In genomic region chr15:95598630-95599029, GRCm38 (mm10) we compare ENCODE assay signal across 9 mouse cellular contexts. TPM values are rescaled to one million over a fixed set of nuclear protein-coding genes. Genes with fewer than 3 reads are reported as not detected.
DNase-seq lines count a peak whose midpoint lies in the region; ATAC-seq and TF ChIP-seq lines count a peak whose summit lies in the region.
"Had no signal": no experiment of that assay in that cellular context is flagged by ENCODE, and none has a peak within 500 bp of the region (broad histone marks: within the 10 kb centered on the region; RNA-seq: fewer than 3 reads in every experiment).

No protein-coding gene starts in this region.

- no peak for TF ChIP-seq EP300 in stomach, postnatal 0 days (optimal IDR thresholded peaks at IDR 0.05)

- H3K4me1 ChIP-seq in hindbrain, embryonic 14.5 days (replicated peaks; ENCODE audit: control insufficient read depth, insufficient read depth, low read length) = no peaks in the 10 kb centered on the region
- no peaks in the 10 kb centered on the region for H3K4me1 ChIP-seq in hindbrain, embryonic 12.5 days
- no peaks in the 10 kb centered on the region for H3K4me1 ChIP-seq in testis, adult 2 months (ENCODE audit: control insufficient read depth, insufficient read depth, low read length)
- no peaks in the 10 kb centered on the region for H3K4me1 ChIP-seq in embryonic facial prominence, embryonic 14.5 days (ENCODE audit: control insufficient read depth, insufficient read depth, low read length)
- no peaks in the 10 kb centered on the region for H3K4me1 ChIP-seq in stomach, postnatal 0 days (replicated peaks; ENCODE audit: control insufficient read depth, insufficient read depth)
- H3K4me1 ChIP-seq: neural tube, embryonic 12.5 days had no signal

- DNase-seq in hindbrain, embryonic 14.5 days (ENCODE audit: low spot score) = peak; percentile 46
- no peak for DNase-seq in testis, postnatal 14 days (ENCODE audit: low spot score)
- DNase-seq in embryonic facial prominence, embryonic 14.5 days (ENCODE audit: low spot score) = peak; percentile 29
- DNase-seq in stomach, postnatal 0 days (ENCODE audit: low spot score) = no peak
- DNase-seq in cerebellum, adult 8-10 months = no peak
- no peak for DNase-seq in urinary bladder, postnatal 10 days (ENCODE audit: low spot score)

- H3K4me3 ChIP-seq in hindbrain, embryonic 14.5 days (replicated peaks; ENCODE audit: low read length) = no peak overlapping the region
- no peak overlapping the region for H3K4me3 ChIP-seq in hindbrain, embryonic 12.5 days
- no peak overlapping the region for H3K4me3 ChIP-seq in testis, adult 2 months (ENCODE audit: control insufficient read depth, low read depth, low read length)
- H3K4me3 ChIP-seq in embryonic facial prominence, embryonic 14.5 days (ENCODE audit: low read depth, low read length) = no peak overlapping the region
- no peak overlapping the region for H3K4me3 ChIP-seq in stomach, postnatal 0 days (ENCODE audit: low read depth, low read length)
- H3K4me3 ChIP-seq: neural tube, embryonic 12.5 days had no signal

- no peaks in the 10 kb centered on the region for H3K27me3 ChIP-seq in hindbrain, embryonic 14.5 days (ENCODE audit: control insufficient read depth, insufficient read depth, low read length)
- H3K27me3 ChIP-seq in hindbrain, embryonic 12.5 days = no peaks in the 10 kb centered on the region
- H3K27me3 ChIP-seq in testis, adult 2 months (ENCODE audit: control insufficient read depth, insufficient read depth, low read length) = no peaks in the 10 kb centered on the region
- H3K27me3 ChIP-seq in embryonic facial prominence, embryonic 14.5 days (replicated peaks; ENCODE audit: control insufficient read depth, insufficient read depth, low read length) = no peaks in the 10 kb centered on the region
- no peaks in the 10 kb centered on the region for H3K27me3 ChIP-seq in stomach, postnatal 0 days (ENCODE audit: control insufficient read depth, insufficient read depth, low read length)
- H3K27me3 ChIP-seq: neural tube, embryonic 12.5 days had no signal

- no peaks in the 10 kb centered on the region for H3K36me3 ChIP-seq in hindbrain, embryonic 14.5 days (replicated peaks; ENCODE audit: control insufficient read depth, insufficient read depth)
- H3K36me3 ChIP-seq in hindbrain, embryonic 12.5 days = no peaks in the 10 kb centered on the region
- no peaks in the 10 kb centered on the region for H3K36me3 ChIP-seq in testis, adult 2 months (ENCODE audit: control insufficient read depth, insufficient read depth, low read length)
- no peaks in the 10 kb centered on the region for H3K36me3 ChIP-seq in embryonic facial prominence, embryonic 14.5 days (ENCODE audit: control insufficient read depth, insufficient read depth, low read length)
- no peaks in the 10 kb centered on the region for H3K36me3 ChIP-seq in stomach, postnatal 0 days (ENCODE audit: control insufficient read depth, insufficient read depth, low read length)
- H3K36me3 ChIP-seq: neural tube, embryonic 12.5 days had no signal

- TF ChIP-seq POLR2A in testis, adult 2 months (IDR thresholded peaks at IDR 0.05; ENCODE audit: control insufficient read depth, low read depth, low read length) = no peak

- ATAC-seq in hindbrain, embryonic 14.5 days (ENCODE audit: low FRiP score) = no peak
- no peak for ATAC-seq in hindbrain, embryonic 12.5 days (ENCODE audit: low FRiP score)
- no peak for ATAC-seq in embryonic facial prominence, embryonic 14.5 days (ENCODE audit: low read depth)
- ATAC-seq in stomach, postnatal 0 days (ENCODE audit: low FRiP score, low TSS enrichment) = no peak

- peak; percentile 28; the same call in 1 of the 2 replicates for TF ChIP-seq CTCF in testis, adult 2 months (IDR thresholded peaks at IDR 0.05; ENCODE audit: control insufficient read depth, insufficient read depth, insufficient replicate concordance, low read depth, low read length)
- TF ChIP-seq CTCF in stomach, postnatal 0 days (IDR thresholded peaks at IDR 0.05; ENCODE audit: low read depth) = peak; percentile 74

- 71% methylated on average over 1 of the region's 1 CpGs for WGBS in hindbrain, embryonic 14.5 days
- 68% methylated on average over 1 of the region's 1 CpGs for WGBS in hindbrain, embryonic 12.5 days
- WGBS in embryonic facial prominence, embryonic 14.5 days = 52% methylated on average over 1 of the region's 1 CpGs
- 53% methylated on average over 1 of the region's 1 CpGs for WGBS in stomach, postnatal 0 days

- H3K4me2 ChIP-seq in hindbrain, embryonic 14.5 days (replicated peaks) = no peak overlapping the region
- no peak overlapping the region for H3K4me2 ChIP-seq in hindbrain, embryonic 12.5 days (replicated peaks)
- H3K4me2 ChIP-seq in embryonic facial prominence, embryonic 14.5 days (ENCODE audit: low read depth, low read length) = no peak overlapping the region
- H3K4me2 ChIP-seq in stomach, postnatal 0 days (replicated peaks; ENCODE audit: low read depth) = no peak overlapping the region
- H3K4me2 ChIP-seq: neural tube, embryonic 12.5 days had no signal

- H3K9ac ChIP-seq in hindbrain, embryonic 14.5 days = no peak overlapping the region
- no peak overlapping the region for H3K9ac ChIP-seq in hindbrain, embryonic 12.5 days
- H3K9ac ChIP-seq in embryonic facial prominence, embryonic 14.5 days (ENCODE audit: low read depth, low read length) = no peak overlapping the region
- no peak overlapping the region for H3K9ac ChIP-seq in stomach, postnatal 0 days (ENCODE audit: low read length)
- H3K9ac ChIP-seq: neural tube, embryonic 12.5 days had no signal

- H3K27ac ChIP-seq in hindbrain, embryonic 14.5 days = no peak overlapping the region
- no peak overlapping the region for H3K27ac ChIP-seq in hindbrain, embryonic 12.5 days
- no peak overlapping the region for H3K27ac ChIP-seq in testis, adult 2 months (ENCODE audit: control insufficient read depth, insufficient read depth, low read depth, low read length)
- H3K27ac ChIP-seq in embryonic facial prominence, embryonic 14.5 days (replicated peaks; ENCODE audit: low read depth, low read length) = no peak overlapping the region
- H3K27ac ChIP-seq in stomach, postnatal 0 days (replicated peaks) = no peak overlapping the region
- H3K27ac ChIP-seq: neural tube, embryonic 12.5 days had no signal

- no peaks in the 10 kb centered on the region for H3K9me3 ChIP-seq in hindbrain, embryonic 14.5 days (ENCODE audit: control insufficient read depth, low read length)
- H3K9me3 ChIP-seq in hindbrain, embryonic 12.5 days (replicated peaks) = no peaks in the 10 kb centered on the region
- no peaks in the 10 kb centered on the region for H3K9me3 ChIP-seq in embryonic facial prominence, embryonic 14.5 days (ENCODE audit: control insufficient read depth, low read length)
- no peaks in the 10 kb centered on the region for H3K9me3 ChIP-seq in stomach, postnatal 0 days (ENCODE audit: control insufficient read depth, low read length)
- H3K9me3 ChIP-seq: neural tube, embryonic 12.5 days had no signal

RNA-seq across cellular contexts. Expression of gene Dbx2, which starts 57.1 kb away (rescaled TPM):
- 8.1 and 9.4 TPM in 2 replicates for polyA plus RNA-seq in hindbrain, embryonic 14.5 days (2014; fragmentation: Nextera tagmentation; extraction: Ambion mirVana)
- 1.8 and 3.7 TPM in 2 replicates for polyA plus RNA-seq in hindbrain, embryonic 12.5 days (2016; fragmentation: Nextera tagmentation; extraction: Ambion mirVana)
- polyA plus RNA-seq in testis, adult 2 months (2012; rRNA removed) = 0.02 and 0.04 TPM in 2 replicates
- polyA plus RNA-seq in embryonic facial prominence, embryonic 14.5 days (2014; fragmentation: Nextera tagmentation; extraction: Ambion mirVana) = 0.19 and 1.5 TPM in 2 replicates
- not detected in 2 replicates for polyA plus RNA-seq in stomach, postnatal 0 days (2015; fragmentation: Nextera tagmentation; extraction: Ambion mirVana)

Comparison
In these comparisons a context has a peak if more than half of its experiments do, and no peak if none do; other contexts are left out.
1. DNase-seq: peak in hindbrain, embryonic 14.5 days (single experiment) and embryonic facial prominence, embryonic 14.5 days (single experiment); none in testis, postnatal 14 days (single experiment), stomach, postnatal 0 days (single experiment), cerebellum, adult 8-10 months (single experiment) and urinary bladder, postnatal 10 days (single experiment).